Mouse (Mus musculus): ENCODE data around the gene Erp27. TPM values are rescaled to one million over a fixed set of nuclear protein-coding genes. Genes with fewer than 3 reads are reported as not detected.

Gene Erp27
- polyA plus RNA-seq, 1 experiment from 2014 or later = not detected

- Histone ChIP-seq H3K36me3 (ENCODE audit: control insufficient read depth, insufficient read depth, low read length) (no peaks in the 10 kb centered on the region), H3K9ac (replicated peaks; ENCODE audit: low read depth, low read length) (no peak overlapping the region), H3K27me3 (ENCODE audit: control insufficient read depth, insufficient read depth, low read length) (no peaks in the 10 kb centered on the region), H3K27ac (ENCODE audit: low read depth, low read length) (no peak overlapping the region), H3K4me3 (ENCODE audit: low read depth, low read length) (no peak overlapping the region), H3K4me1 (ENCODE audit: control insufficient read depth, insufficient read depth, low read length) (no peaks in the 10 kb centered on the region), H3K4me2 (ENCODE audit: low read depth, low read length) (no peak overlapping the region), H3K9me3 (ENCODE audit: control insufficient read depth, low read length) (no peaks in the 10 kb centered on the region)
- no peak for ATAC-seq (ENCODE audit: low read depth)
- 68% methylated on average over 4 of the region's 4 CpGs for WGBS
These were observed 55.8 kb downstream of the Erp27 start for GRCm38 (mm10) chr6:136866150-136866549.

GRCm38 (mm10) chr6:136865360-136865759 is 56.6 kb downstream of the Erp27 start:
- 90% methylated on average over 5 of the region's 5 CpGs for WGBS
- Histone ChIP-seq H3K4me3 (ENCODE audit: low read depth, low read length) (no peak overlapping the region), H3K36me3 (ENCODE audit: control insufficient read depth, insufficient read depth, low read length) (no peaks in the 10 kb centered on the region), H3K4me2 (ENCODE audit: low read depth, low read length) (no peak overlapping the region), H3K9ac (replicated peaks; ENCODE audit: low read depth, low read length) (no peak overlapping the region), H3K27me3 (ENCODE audit: control insufficient read depth, insufficient read depth, low read length) (no peaks in the 10 kb centered on the region), H3K4me1 (ENCODE audit: control insufficient read depth, insufficient read depth, low read length) (no peaks in the 10 kb centered on the region), H3K27ac (ENCODE audit: low read depth, low read length) (no peak overlapping the region), H3K9me3 (ENCODE audit: control insufficient read depth, low read length) (no peaks in the 10 kb centered on the region)
- no peak for ATAC-seq (ENCODE audit: low read depth)

- no peak overlapping the region for H3K4me2 ChIP-seq (ENCODE audit: low read depth, low read length)
- no peak overlapping the region for H3K9ac ChIP-seq (replicated peaks; ENCODE audit: low read depth, low read length)
- no peaks in the 10 kb centered on the region for H3K27me3 ChIP-seq (ENCODE audit: control insufficient read depth, insufficient read depth, low read length)
- H3K27ac ChIP-seq (ENCODE audit: low read depth, low read length) = no peak overlapping the region
- WGBS = 50% methylated on average over 9 of the region's 9 CpGs
- H3K4me3 ChIP-seq (ENCODE audit: low read depth, low read length) = no peak overlapping the region
- H3K9me3 ChIP-seq (ENCODE audit: control insufficient read depth, low read length) = no peaks in the 10 kb centered on the region
- ATAC-seq (ENCODE audit: low read depth) = no peak
- no peaks in the 10 kb centered on the region for H3K4me1 ChIP-seq (ENCODE audit: control insufficient read depth, insufficient read depth, low read length)
- no peaks in the 10 kb centered on the region for H3K36me3 ChIP-seq (ENCODE audit: control insufficient read depth, insufficient read depth, low read length)
These were observed 61.0 kb downstream of the Erp27 start for GRCm38 (mm10) chr6:136861020-136861419.

GRCm38 (mm10) chr6:136858420-136858819 is 63.6 kb downstream of the Erp27 start:
- no peak for ATAC-seq (ENCODE audit: low read depth)
- 82% methylated on average over 8 of the region's 8 CpGs for whole genome bisulfite sequencing
- Histone ChIP-seq H3K36me3 (ENCODE audit: control insufficient read depth, insufficient read depth, low read length) (no peaks in the 10 kb centered on the region), H3K4me3 (ENCODE audit: low read depth, low read length) (no peak overlapping the region), H3K4me2 (ENCODE audit: low read depth, low read length) (no peak overlapping the region), H3K27me3 (ENCODE audit: control insufficient read depth, insufficient read depth, low read length) (no peaks in the 10 kb centered on the region), H3K27ac (ENCODE audit: low read depth, low read length) (no peak overlapping the region), H3K9me3 (ENCODE audit: control insufficient read depth, low read length) (no peaks in the 10 kb centered on the region), H3K4me1 (ENCODE audit: control insufficient read depth, insufficient read depth, low read length) (no peaks in the 10 kb centered on the region), H3K9ac (replicated peaks; ENCODE audit: low read depth, low read length) (no peak overlapping the region)

- 62% methylated on average over 11 of the region's 11 CpGs for WGBS
- no peak for ATAC-seq (ENCODE audit: low read depth)
- H3K27ac ChIP-seq (ENCODE audit: low read depth, low read length) = no peak overlapping the region
These were observed 64.1 kb downstream of the Erp27 start for GRCm38 (mm10) chr6:136857873-136858260.

More at GRCm38 (mm10) chr6:136857873-136858260, 64.1 kb downstream of the Erp27 start:
- Histone ChIP-seq H3K4me1 (ENCODE audit: control insufficient read depth, insufficient read depth, low read length) (no peaks in the 10 kb centered on the region), H3K9ac (replicated peaks; ENCODE audit: low read depth, low read length) (no peak overlapping the region), H3K9me3 (ENCODE audit: control insufficient read depth, low read length) (no peaks in the 10 kb centered on the region), H3K4me3 (ENCODE audit: low read depth, low read length) (no peak overlapping the region), H3K36me3 (ENCODE audit: control insufficient read depth, insufficient read depth, low read length) (no peaks in the 10 kb centered on the region), H3K4me2 (ENCODE audit: low read depth, low read length) (no peak overlapping the region), H3K27me3 (ENCODE audit: control insufficient read depth, insufficient read depth, low read length) (no peaks in the 10 kb centered on the region)

Other genes starting within 250 kb of the Erp27 start
- 0.31 TPM in 1 of 2 replicates, not detected in the other for gene Gucy2c, start 140.4 kb downstream of the Erp27 start, polyA plus RNA-seq (2014; fragmentation: Nextera tagmentation; extraction: Ambion mirVana)
- gene Hist4h4, start 117.8 kb downstream of the Erp27 start, polyA plus RNA-seq (2014; fragmentation: Nextera tagmentation; extraction: Ambion mirVana) = 0.50 and 0.56 TPM in 2 replicates
- gene H2afj, start 113.9 kb downstream of the Erp27 start, polyA plus RNA-seq (2014; fragmentation: Nextera tagmentation; extraction: Ambion mirVana) = 92.1 and 103 TPM in 2 replicates
- gene BC049715, start 94.6 kb downstream of the Erp27 start, polyA plus RNA-seq (2014; fragmentation: Nextera tagmentation; extraction: Ambion mirVana) = 1.1 and 1.8 TPM in 2 replicates
- gene Wbp11, start 93.9 kb downstream of the Erp27 start, polyA plus RNA-seq (2014; fragmentation: Nextera tagmentation; extraction: Ambion mirVana) = 72.3 and 80.2 TPM in 2 replicates
- gene Smco3, start 86.7 kb downstream of the Erp27 start, polyA plus RNA-seq (2014; fragmentation: Nextera tagmentation; extraction: Ambion mirVana) = 1.6 and 2.5 TPM in 2 replicates
- 0.23 TPM in 1 of 2 replicates, not detected in the other for gene Art4, start 64.4 kb downstream of the Erp27 start, polyA plus RNA-seq (2014; fragmentation: Nextera tagmentation; extraction: Ambion mirVana)
- 3.1 and 11.7 TPM in 2 replicates for gene Mgp, start 46.4 kb downstream of the Erp27 start, polyA plus RNA-seq (2014; fragmentation: Nextera tagmentation; extraction: Ambion mirVana)
- gene Pde6h, start 1.7 kb upstream of the Erp27 start, polyA plus RNA-seq (2014; fragmentation: Nextera tagmentation; extraction: Ambion mirVana) = not detected in 2 replicates
- 6.9 and 15.6 TPM in 2 replicates for gene Arhgdib, start 19.7 kb upstream of the Erp27 start, polyA plus RNA-seq (2014; fragmentation: Nextera tagmentation; extraction: Ambion mirVana)
- 6.6 and 8.5 TPM in 2 replicates for gene Rerg, start 248.3 kb upstream of the Erp27 start, polyA plus RNA-seq (2014; fragmentation: Nextera tagmentation; extraction: Ambion mirVana)

All from neural tube, embryonic 14.5 days (tissue).